Mouse (Mus musculus) liver, embryonic 14.5 days (tissue): ENCODE measurements at regions not wholly inside any gene's neighbourhood (a gene's known extent, or its start where the extent isn't known, plus 50 kb on each side); places are given as distances from the start of the nearest gene placed in this dataset.

ENCODE experiments used
- ATAC-seq: fragments of 200-750 bp; cut with Nextera tagmentation; 2 replicates; pipeline ENCODE4 v1.8.0; 2017; ENCODE audit warnings: moderate number of reproducible peaks, mild to moderate bottlenecking, moderate library complexity; ENCODE audit not compliant: insufficient read depth
- DNase-seq, 3 experiments: peaks; one replicate each; pipeline ENCODE4 v3.0.0-alpha.2; 2012 to 2013; ENCODE audit warnings: low read depth in 3 of 3, low spot score in 3 of 3
- H3K27ac ChIP-seq: fragments of 300-500 bp; sonication (generic); 2 replicates; pipeline ENCODE4 v1.5.1; 2014; ENCODE audit warnings: moderate library complexity, mild to moderate bottlenecking, control low read depth, inconsistent platforms
- H3K27me3 ChIP-seq: fragments of 300-500 bp; sonication (generic); 2 replicates; pipeline ENCODE4 v1.6.1; 2014; ENCODE audit warnings: mild to moderate bottlenecking, low read length, moderate library complexity; ENCODE audit not compliant: control insufficient read depth, insufficient read depth
- H3K36me3 ChIP-seq: fragments of 300-500 bp; sonication (generic); replicated peaks from 2 replicates; pipeline ENCODE4 v1.6.1; 2014; ENCODE audit warnings: low read depth; ENCODE audit not compliant: control insufficient read depth, insufficient read depth
- H3K4me1 ChIP-seq, 2 experiments: fragments of 200-500 bp in 1 of 2; fragments of 300-500 bp in 1 of 2; sonication (generic) in 1 of 2; replicated peaks; 2 replicates each; pipeline ENCODE4 v1.6.1; 2012 to 2014; ENCODE audit warnings: antibody characterized with exemption in 1 of 2, inconsistent platforms in 1 of 2, low read length in 1 of 2; ENCODE audit not compliant: control insufficient read depth in 2 of 2, insufficient read depth in 2 of 2
- H3K4me2 ChIP-seq: fragments of 300-500 bp; sonication (generic); 2 replicates; pipeline ENCODE4 v1.6.1; 2014; ENCODE audit warnings: low read depth, mild to moderate bottlenecking, control low read depth, moderate library complexity
- H3K4me3 ChIP-seq, 2 experiments: fragments of 200-500 bp in 1 of 2; fragments of 300-500 bp in 1 of 2; sonication (generic) in 1 of 2; 2 replicates each; pipeline ENCODE4 v1.5.1; 2012 to 2014; ENCODE audit warnings: low read depth in 2 of 2, low read length in 2 of 2, mild to moderate bottlenecking in 2 of 2, control low read depth in 1 of 2, inconsistent platforms in 1 of 2, moderate library complexity in 1 of 2; ENCODE audit not compliant: insufficient read depth in 1 of 2
- H3K9ac ChIP-seq: fragments of 300-500 bp; sonication (generic); replicated peaks from 2 replicates; pipeline ENCODE4 v1.6.1; 2014; ENCODE audit warnings: mild to moderate bottlenecking, control low read depth, moderate library complexity
- H3K9me3 ChIP-seq: fragments of 300-500 bp; sonication (generic); 2 replicates; pipeline ENCODE4 v1.6.1; 2016; ENCODE audit warnings: low read length, mixed read lengths; ENCODE audit not compliant: control insufficient read depth
- CTCF ChIP-seq: IDR thresholded peaks from 2 replicates; pipeline ENCODE4 v1.5.1; 2016; ENCODE audit warnings: antibody characterized with exemption, low read depth, control low read depth
- EP300 ChIP-seq: IDR thresholded peaks from 2 replicates; pipeline ENCODE4 v1.6.1; 2016; ENCODE audit warnings: antibody characterized with exemption, low read depth
- WGBS: fragments of 180-500 bp; shearing (Covaris S2); extraction: QIAGEN DNeasy Blood & Tissue Kit; methylation state at CpG from one replicate; pipeline ENCODE4 v1.1.7; 2014; ENCODE audit not compliant: insufficient replicate concordance; 5-methylcytosine and 5-hydroxymethylcytosine counted together

GRCm38 (mm10) chr8:103969929-103970328, 131.5 kb upstream of the Cdh5 start:
- no peak for ATAC-seq
- no peaks in the 10 kb centered on the region for H3K9me3 ChIP-seq
- 58% methylated on average over 5 of the region's 5 CpGs for WGBS
- no peak for DNase-seq
- no peak overlapping the region for H3K4me2 ChIP-seq
- no peak overlapping the region for H3K27ac ChIP-seq
- no peaks in the 10 kb centered on the region for H3K27me3 ChIP-seq
- no peak for TF ChIP-seq EP300
- no peak for TF ChIP-seq CTCF
- H3K9ac ChIP-seq, result no peak overlapping the region
- no peaks in the 10 kb centered on the region for H3K4me1 ChIP-seq
- H3K4me3 ChIP-seq, result no peak overlapping the region
- no peaks in the 10 kb centered on the region for H3K36me3 ChIP-seq

DNA sequence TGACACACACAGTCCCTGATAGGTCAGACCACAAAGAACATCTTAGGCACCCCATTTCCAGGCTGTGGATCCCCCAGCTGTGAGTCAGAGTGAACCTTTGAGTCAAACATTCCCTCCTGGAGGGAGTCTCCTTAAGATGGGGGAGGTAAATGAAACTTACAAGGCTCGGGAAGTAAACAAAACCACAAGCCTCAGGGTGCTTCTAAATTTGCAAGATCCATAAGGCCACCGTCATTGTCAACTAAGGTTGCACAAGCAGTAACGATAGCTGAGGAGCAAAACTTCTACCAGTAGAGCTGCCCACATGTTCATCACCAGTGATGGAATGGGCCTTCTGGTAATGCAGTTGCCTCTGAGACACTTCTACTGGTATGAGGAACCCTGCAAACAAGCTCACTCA, 130.9 kb upstream of the Cdh5 start:
- no peaks in the 10 kb centered on the region for H3K27me3 ChIP-seq
- TF ChIP-seq EP300 (no peak), CTCF (no peak)
- no peak overlapping the region for H3K27ac ChIP-seq
- H3K9ac ChIP-seq, result no peak overlapping the region
- H3K4me3 ChIP-seq, result no peak overlapping the region
- DNase-seq (no peak), ATAC-seq (no peak)
- no peaks in the 10 kb centered on the region for H3K9me3 ChIP-seq
- WGBS, result 56% methylated on average over 3 of the region's 3 CpGs
- no peaks in the 10 kb centered on the region for H3K36me3 ChIP-seq
- H3K4me1 ChIP-seq, result no peaks in the 10 kb centered on the region
- H3K4me2 ChIP-seq, result no peak overlapping the region

DNA sequence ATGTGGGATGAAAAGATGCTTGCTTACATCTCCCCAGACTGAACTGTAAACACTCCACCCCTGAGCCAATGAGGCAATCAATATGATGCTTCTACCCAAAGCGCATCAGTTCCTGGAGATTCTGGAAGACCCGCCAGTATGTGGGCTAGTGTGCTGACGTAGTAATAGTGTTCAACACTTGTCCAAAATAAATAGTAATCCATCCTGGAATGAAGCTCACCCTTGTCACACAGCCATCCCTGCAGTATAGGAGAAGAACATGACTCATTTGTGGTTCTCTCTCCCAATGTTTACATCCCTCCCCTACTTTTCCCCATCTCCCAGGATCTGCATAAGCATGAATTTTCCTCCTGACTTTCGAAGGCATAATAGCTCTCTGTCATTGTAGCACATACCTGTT, 130.5 kb upstream of the Cdh5 start:
- H3K27me3 ChIP-seq, result no peaks in the 10 kb centered on the region
- 61% methylated on average over 4 of the region's 4 CpGs for WGBS
- H3K4me2 ChIP-seq, result no peak overlapping the region
- TF ChIP-seq CTCF (no peak), EP300 (no peak)
- DNase-seq (no peak), ATAC-seq (no peak)
- no peak overlapping the region for H3K27ac ChIP-seq
- no peaks in the 10 kb centered on the region for H3K9me3 ChIP-seq
- no peaks in the 10 kb centered on the region for H3K4me1 ChIP-seq
- no peak overlapping the region for H3K4me3 ChIP-seq
- no peak overlapping the region for H3K9ac ChIP-seq
- H3K36me3 ChIP-seq, result no peaks in the 10 kb centered on the region

DNA sequence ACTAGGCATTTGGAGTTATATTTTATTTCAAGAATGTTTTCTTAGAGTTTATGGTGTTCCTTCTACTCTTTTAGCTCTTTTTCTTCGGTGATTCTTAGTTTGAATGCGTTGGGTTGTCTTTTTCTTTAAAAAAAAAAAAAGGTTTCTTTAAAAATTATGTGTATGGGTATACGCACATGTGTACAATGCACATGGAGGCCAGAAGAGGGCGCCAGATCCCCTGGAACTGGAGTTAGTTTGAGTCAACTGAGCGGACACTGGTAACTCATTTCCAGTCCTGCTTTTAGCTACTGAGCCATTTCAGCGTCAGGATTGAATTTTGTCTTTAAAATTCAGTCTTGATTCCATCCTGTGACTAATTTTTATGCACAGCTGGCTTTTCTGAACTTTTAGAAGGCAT, 124.9 kb upstream of the Cdh5 start:
- Histone ChIP-seq H3K4me1 (no peaks in the 10 kb centered on the region), H3K27me3 (no peaks in the 10 kb centered on the region), H3K9me3 (no peaks in the 10 kb centered on the region), H3K9ac (no peak overlapping the region), H3K27ac (no peak overlapping the region), H3K4me3 (no peak overlapping the region), H3K4me2 (no peak overlapping the region), H3K36me3 (no peaks in the 10 kb centered on the region)
- DNase-seq, result no peak
- WGBS, result 51% methylated on average over 6 of the region's 6 CpGs
- no peak for ATAC-seq
- TF ChIP-seq EP300, result no peak
- TF ChIP-seq CTCF, result peak; percentile 15; the same call in 1 of the 2 replicates

- Histone ChIP-seq H3K4me2 (no peak overlapping the region), H3K27me3 (no peaks in the 10 kb centered on the region), H3K9ac (no peak overlapping the region), H3K9me3 (no peaks in the 10 kb centered on the region), H3K4me1 (no peaks in the 10 kb centered on the region), H3K36me3 (no peaks in the 10 kb centered on the region), H3K4me3 (no peak overlapping the region), H3K27ac (no peak overlapping the region)
- ATAC-seq (no peak), DNase-seq (no peak)
- no peak for TF ChIP-seq CTCF
- TF ChIP-seq EP300, result no peak
- WGBS, result 25% methylated on average over 5 of the region's 5 CpGs
Observed at GRCm38 (mm10) chr8:103978948-103979347, 122.5 kb upstream of the Cdh5 start.
